Mouse (Mus musculus) CD4-positive, CD25-positive, alpha-beta regulatory T cell, adult 9 weeks (primary cell): ENCODE data around the gene Vmn1r25. TPM values are rescaled to one million over a fixed set of nuclear protein-coding genes. Genes with fewer than 3 reads are reported as not detected.

Source experiments
- polyA plus RNA-seq: library from polyadenylated mRNA; unstranded; fragments of 100-300 nt; shearing (Covaris generic); gene quantifications from one replicate; pipeline ENCODE4 v1.2.1, GENCODE M21; 2017

The Vmn1r25 gene
- not detected for polyA plus RNA-seq

GRCm38 (mm10) chr6:57980710-57981109 is at the start of gene Vmn1r25:
Gene Vmn1r25 (minus strand): TSS chr6:57980810.

DNA sequence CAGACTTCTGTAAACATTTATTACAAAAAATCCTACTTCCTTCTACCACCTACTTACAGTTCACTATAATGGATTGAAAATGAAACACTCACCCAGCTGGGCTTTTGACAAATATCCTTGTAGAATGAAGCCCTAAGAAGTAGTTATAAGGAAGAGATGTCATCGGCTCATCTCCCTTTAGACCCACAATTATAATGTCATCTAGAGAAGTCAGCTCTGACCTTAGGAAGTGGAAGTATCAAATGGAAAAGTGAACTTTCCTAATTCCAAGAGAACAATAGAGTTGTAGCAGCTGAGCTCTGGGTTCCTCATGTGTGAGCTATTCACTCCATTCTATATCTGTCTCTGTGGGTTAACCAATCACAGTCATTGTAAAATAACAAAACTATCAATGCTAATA is 34.4 kb upstream of the Vmn1r25 start, which contains the start of gene Vmn1r26:
Gene Vmn1r26 (minus strand): TSS at position 101 of the 400 bp plus-strand sequence.

GRCm38 (mm10) chr6:57961403-57961802 is 19.2 kb downstream of the Vmn1r25 start, which contains the start of gene Vmn1r24:
Gene Vmn1r24 (minus strand): TSS chr6:57961503.

Other genes starting within 250 kb of the Vmn1r25 start
- 12.5 TPM for gene Vopp1, start 155.7 kb downstream of the Vmn1r25 start, polyA plus RNA-seq
- not detected for gene Vmn1r21, start 130.5 kb downstream of the Vmn1r25 start, polyA plus RNA-seq
- not detected for gene Vmn1r22, start 72.8 kb downstream of the Vmn1r25 start, polyA plus RNA-seq
- gene Vmn1r23, start 54.0 kb downstream of the Vmn1r25 start, polyA plus RNA-seq, result not detected
- gene Vmn1r24, start 19.3 kb downstream of the Vmn1r25 start, polyA plus RNA-seq, result not detected
- gene Vmn1r26, start 34.3 kb upstream of the Vmn1r25 start, polyA plus RNA-seq, result not detected
- gene Vmn1r27, start 238.0 kb upstream of the Vmn1r25 start, polyA plus RNA-seq, result not detected